21 mouse cellular contexts compared by ENCODE assay signal in genomic region chr2:122587861-122588519, GRCm38 (mm10). TPM values are rescaled to one million over a fixed set of nuclear protein-coding genes. Genes with fewer than 3 reads are reported as not detected.
A peak's percentile ranks its signal among the peaks of the same experiment; 100 is the strongest.
DNase-seq lines count a peak whose midpoint lies in the region; ATAC-seq and TF ChIP-seq lines count a peak whose summit lies in the region.
"Had no signal": no experiment of that assay in that cellular context is flagged by ENCODE, and none has a peak within 500 bp of the region (broad histone marks: within the 10 kb centered on the region; RNA-seq: fewer than 3 reads in every experiment).

No protein-coding gene starts in this region.

- H3K4me3 ChIP-seq in heart, embryonic 12.5 days, result no peak overlapping the region
- H3K4me3 ChIP-seq in myocyte, result no peak overlapping the region
- no peak overlapping the region for H3K4me3 ChIP-seq in lung, postnatal 0 days (ENCODE audit: low read depth, low read length)
- H3K4me3 ChIP-seq: embryonic facial prominence, embryonic 12.5 days; forebrain, embryonic 13.5 days; hindbrain, embryonic 13.5 days had no signal

- H3K4me2 ChIP-seq in heart, embryonic 12.5 days, result no peak overlapping the region
- no peak overlapping the region for H3K4me2 ChIP-seq in myocyte (ENCODE audit: low read depth)
- H3K4me2 ChIP-seq in lung, postnatal 0 days (replicated peaks; ENCODE audit: low read depth, low read length), result no peak overlapping the region
- H3K4me2 ChIP-seq: embryonic facial prominence, embryonic 12.5 days; forebrain, embryonic 13.5 days; hindbrain, embryonic 13.5 days had no signal

- H3K79me2 ChIP-seq in myocyte (ENCODE audit: control insufficient read depth, insufficient read depth), result no peaks in the 10 kb centered on the region

- no peaks in the 10 kb centered on the region for H3K4me1 ChIP-seq in heart, embryonic 12.5 days (replicated peaks)
- H3K4me1 ChIP-seq in lung, postnatal 0 days (ENCODE audit: insufficient read depth, low read depth, low read length), result no peaks in the 10 kb centered on the region; the same call in 1 of the 2 replicates
- H3K4me1 ChIP-seq: embryonic facial prominence, embryonic 12.5 days; forebrain, embryonic 13.5 days; hindbrain, embryonic 13.5 days had no signal

- 84% methylated on average over 8 of the region's 8 CpGs for WGBS in heart, embryonic 12.5 days
- WGBS in lung, postnatal 0 days, result 83% methylated on average over 8 of the region's 8 CpGs

- H3K36me3 ChIP-seq in heart, embryonic 12.5 days, result no peaks in the 10 kb centered on the region
- no peaks in the 10 kb centered on the region for H3K36me3 ChIP-seq in myocyte (ENCODE audit: control insufficient read depth, insufficient read depth)
- no peaks in the 10 kb centered on the region for H3K36me3 ChIP-seq in lung, postnatal 0 days (ENCODE audit: insufficient read depth, low read length)
- H3K36me3 ChIP-seq: embryonic facial prominence, embryonic 12.5 days; hindbrain, embryonic 13.5 days had no signal

- peak; percentile 68 for DNase-seq in heart, adult 11 months
- peak; percentile 47 for DNase-seq in layer of hippocampus, adult 9-11 months
- no peak for DNase-seq in layer of hippocampus, adult 9-10 months (ENCODE audit: low spot score)
- DNase-seq in right cerebral cortex, postnatal 10 days (ENCODE audit: low spot score in 2 of 2), result peak; percentile 37 to 65
- no peak for DNase-seq in right cerebral cortex, adult 18-20 months
- DNase-seq in lung, postnatal 0 days (ENCODE audit: low spot score), result no peak
- DNase-seq: adrenal gland, postnatal 10 days; cerebellum, adult 11 months; cerebellum, adult 8-10 months; cerebellum, postnatal 14 days; embryo, embryonic 11 days; gastrocnemius, postnatal 10 days; heart, postnatal 10 days had no signal

- H3K9ac ChIP-seq in heart, embryonic 12.5 days, result no peak overlapping the region
- H3K9ac ChIP-seq in lung, postnatal 0 days (replicated peaks; ENCODE audit: low read depth), result no peak overlapping the region
- H3K9ac ChIP-seq: embryonic facial prominence, embryonic 12.5 days; forebrain, embryonic 13.5 days; hindbrain, embryonic 13.5 days had no signal

- ATAC-seq in heart, embryonic 12.5 days (ENCODE audit: insufficient number of reproducible peaks, low FRiP score), result no peak
- ATAC-seq in lung, postnatal 0 days, result no peak
- ATAC-seq: forebrain, embryonic 13.5 days; hindbrain, postnatal 0 days had no signal

- H3K9me3 ChIP-seq in heart, embryonic 12.5 days (replicated peaks), result no peaks in the 10 kb centered on the region
- H3K9me3 ChIP-seq in lung, postnatal 0 days (ENCODE audit: low read length), result no peaks in the 10 kb centered on the region
- H3K9me3 ChIP-seq: embryonic facial prominence, embryonic 12.5 days; forebrain, embryonic 13.5 days; hindbrain, embryonic 13.5 days had no signal

- no peaks in the 10 kb centered on the region for H3K27me3 ChIP-seq in heart, embryonic 12.5 days (replicated peaks)
- H3K27me3 ChIP-seq in myocyte (ENCODE audit: control insufficient read depth, insufficient read depth, insufficient read length), result no peaks in the 10 kb centered on the region
- no peaks in the 10 kb centered on the region for H3K27me3 ChIP-seq in lung, postnatal 0 days (replicated peaks; ENCODE audit: insufficient read depth, low read length)
- H3K27me3 ChIP-seq: embryonic facial prominence, embryonic 12.5 days; forebrain, embryonic 13.5 days; hindbrain, embryonic 13.5 days had no signal

- TF ChIP-seq POLR2A in myocyte (IDR thresholded peaks at IDR 0.05; ENCODE audit: insufficient read length, low read depth), result no peak

- no peak for TF ChIP-seq CTCF in lung, postnatal 0 days (IDR thresholded peaks at IDR 0.05)

- no peak for TF ChIP-seq EP300 in lung, postnatal 0 days (IDR thresholded peaks at IDR 0.05)

- H3ac ChIP-seq in myocyte (ENCODE audit: control insufficient read depth, insufficient read length), result no peak overlapping the region

- H3K27ac ChIP-seq in heart, embryonic 12.5 days (ENCODE audit: poor library complexity, severe bottlenecking), result no peak overlapping the region
- no peak overlapping the region for H3K27ac ChIP-seq in lung, postnatal 0 days (ENCODE audit: low read length)
- H3K27ac ChIP-seq: embryonic facial prominence, embryonic 12.5 days; forebrain, embryonic 13.5 days; hindbrain, embryonic 13.5 days; hindbrain, postnatal 0 days had no signal

TF ChIP-seq in myocyte, 11 proteins besides CTCF, POLR2A, EP300 and RAD21:
- TF ChIP-seq CEBPB (IDR thresholded peaks at IDR 0.05; ENCODE audit: insufficient read depth, poor library complexity, severe bottlenecking) (peak; percentile 92), MAX (IDR thresholded peaks at IDR 0.05; ENCODE audit: low read depth) (no peak)

RNA-seq across cellular contexts. Expression of gene Gatm, which starts 23.1 kb away (rescaled TPM):
- 29.9 and 34.8 TPM in 2 replicates for polyA plus RNA-seq in heart, embryonic 12.5 days (2016; fragmentation: Nextera tagmentation; extraction: Ambion mirVana)
- 65.2 TPM for polyA plus RNA-seq in myocyte (2012; fragmentation: generic; extraction: Trizol)
- polyA plus RNA-seq in lung, postnatal 0 days (2015; fragmentation: Nextera tagmentation; extraction: Ambion mirVana), result 3.0 and 3.7 TPM in 2 replicates

RNA-seq across cellular contexts. Expression of gene AA467197, which starts 48.8 kb away (rescaled TPM):
- polyA plus RNA-seq in heart, embryonic 12.5 days (2016; fragmentation: Nextera tagmentation; extraction: Ambion mirVana), result not detected in 2 replicates
- 1.2 TPM for polyA plus RNA-seq in myocyte (2012; fragmentation: generic; extraction: Trizol)
- 1.3 and 2.6 TPM in 2 replicates for polyA plus RNA-seq in lung, postnatal 0 days (2015; fragmentation: Nextera tagmentation; extraction: Ambion mirVana)
- polyA plus RNA-seq: brain, embryonic 14.5 days; forebrain, embryonic 13.5 days; heart, embryonic 14.5 days; hindbrain, embryonic 13.5 days had no signal

Comparison
In these comparisons a context has a peak if more than half of its experiments do, and no peak if none do; other contexts are left out.
1. DNase-seq: peak in heart, adult 11 months (single experiment), layer of hippocampus, adult 9-11 months (single experiment) and right cerebral cortex, postnatal 10 days (2 of 2); none in layer of hippocampus, adult 9-10 months (single experiment), right cerebral cortex, adult 18-20 months (single experiment) and lung, postnatal 0 days (single experiment).